In genomic region chr5:92137239-92138046, GRCm38 (mm10) we compare ENCODE assay signal across 8 mouse cellular contexts. TPM values are rescaled to one million over a fixed set of nuclear protein-coding genes. Genes with fewer than 3 reads are reported as not detected.
A peak's percentile ranks its signal among the peaks of the same experiment; 100 is the strongest.
DNase-seq lines count a peak whose midpoint lies in the region; ATAC-seq lines count a peak whose summit lies in the region.

TSS of gene Uso1 (plus strand) at chr5:92137938.

- peak within 1 kb of the TSS; percentile 60 for H3K4me2 ChIP-seq in hindbrain, embryonic 15.5 days

- peaks cover 34% of the 10 kb centered on the region for H3K4me1 ChIP-seq in hindbrain, embryonic 15.5 days (replicated peaks)

- DNase-seq in T-cell, adult 2 months (ENCODE audit: low spot score), result peak; percentile 98
- peak; percentile 97 to 99 for DNase-seq in cerebellum, postnatal 36 days
- DNase-seq in frontal cortex, postnatal 36 days (ENCODE audit: low spot score in 2 of 2), result peak; percentile 96 to 97
- DNase-seq in left cerebral cortex, adult 11 months (ENCODE audit: low spot score), result peak; percentile 96
- peak; percentile 100 for DNase-seq in lung, postnatal 4 days
- DNase-seq in retina, postnatal 7 days (ENCODE audit: low read depth, low spot score), result peak; percentile 98
- peak; percentile 98 for DNase-seq in urinary bladder, adult 2 months (ENCODE audit: low spot score)

- H3K9ac ChIP-seq in hindbrain, embryonic 15.5 days, result peak within 1 kb of the TSS; percentile 81

- H3K36me3 ChIP-seq in hindbrain, embryonic 15.5 days, result no peaks in the 10 kb centered on the region

- H3K27me3 ChIP-seq in hindbrain, embryonic 15.5 days, result no peaks in the 10 kb centered on the region

- peak within 1 kb of the TSS; percentile 87 for H3K27ac ChIP-seq in hindbrain, embryonic 15.5 days (replicated peaks)

- peak; percentile 97 for ATAC-seq in hindbrain, embryonic 15.5 days (ENCODE audit: low FRiP score, low read depth)

- H3K4me3 ChIP-seq in hindbrain, embryonic 15.5 days, result peak within 1 kb of the TSS; percentile 82

- 1% methylated on average over 57 of the region's 59 CpGs for WGBS in hindbrain, embryonic 15.5 days

- no peaks in the 10 kb centered on the region for H3K9me3 ChIP-seq in hindbrain, embryonic 15.5 days

RNA-seq across cellular contexts. Expression of gene Uso1, which starts in this region (rescaled TPM):
- polyA plus RNA-seq in hindbrain, embryonic 15.5 days (2015; fragmentation: Nextera tagmentation; extraction: Ambion mirVana), result 38.7 and 44.6 TPM in 2 replicates
- polyA plus RNA-seq in urinary bladder, adult 2 months (2012; rRNA removed), result 49.4 and 53.4 TPM in 2 replicates

Comparison
In these comparisons a context has a peak if more than half of its experiments do, and no peak if none do; other contexts are left out.
1. Peak in every context shown above with its lines: DNase-seq, ATAC-seq, H3K4me3 ChIP-seq and H3K27ac ChIP-seq.